Mouse (Mus musculus): Measurements from ENCODE around the gene Hras.

Hras gene

DNA sequence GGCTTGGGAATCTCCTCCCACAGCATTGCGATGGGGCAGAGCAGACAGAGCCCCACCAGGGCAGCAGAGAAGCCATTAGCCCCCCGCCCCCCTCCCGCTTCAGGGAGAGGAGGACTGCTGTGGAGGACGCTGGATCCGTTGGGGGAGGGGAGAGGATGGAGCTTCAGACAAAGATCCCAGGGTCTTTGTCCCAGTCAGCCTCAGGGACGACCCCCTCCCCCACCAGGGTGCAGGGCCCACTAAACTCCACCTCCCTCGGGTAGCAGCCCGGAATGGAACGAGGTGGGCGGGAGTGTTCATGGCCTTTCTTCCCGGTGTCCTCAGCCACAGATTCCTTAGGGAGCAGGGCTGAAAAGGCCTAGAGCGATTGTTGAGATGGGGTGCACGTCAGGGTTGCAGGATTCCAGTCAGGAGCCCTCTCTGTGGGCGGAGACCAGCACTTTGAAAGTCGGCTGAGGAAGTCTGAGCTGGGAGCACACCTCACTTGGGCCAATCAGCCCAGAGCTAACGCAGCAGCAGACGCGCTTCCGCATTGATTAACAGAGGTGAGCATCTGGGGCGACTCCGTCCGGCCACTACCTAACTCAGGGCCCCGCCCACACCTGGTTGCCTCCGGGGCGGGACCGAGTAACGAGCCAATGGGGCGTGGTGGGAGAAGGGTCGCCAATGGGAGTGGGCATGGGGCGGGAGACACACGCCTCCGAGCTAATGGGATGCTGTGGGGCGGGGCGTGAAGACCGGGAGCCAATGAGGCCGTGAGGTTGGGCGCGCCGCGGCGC is 21.5 kb upstream of the Hras start, which contains the start of gene Rassf7:
Rassf7 (plus strand) TSS at position 760 of the 779 bp plus-strand sequence.
- in situ Hi-C loops (cut with MboI; ENCODE audit: unreplicated experiment in 2 of 2), result no loop called here

DNA sequence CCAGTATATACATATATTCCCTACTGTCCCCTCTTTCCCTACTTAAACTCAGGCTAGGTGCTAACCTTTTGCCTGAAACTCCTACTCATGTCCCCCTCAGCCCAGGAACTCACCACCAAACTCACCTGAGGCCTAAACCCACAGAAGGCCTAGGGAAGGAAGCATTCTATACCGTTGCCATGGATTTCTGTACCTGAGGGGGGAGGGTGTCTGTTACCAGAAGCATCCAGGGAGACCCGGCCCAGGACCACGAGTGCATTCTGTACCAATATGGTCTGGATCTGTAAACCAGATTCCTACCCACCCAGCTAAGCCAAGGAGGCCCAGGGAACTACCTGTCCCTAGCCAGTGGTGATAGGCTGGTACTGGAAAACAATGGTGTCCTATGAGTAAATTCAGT is 20.5 kb upstream of the Hras start:
- in situ Hi-C loops (cut with MboI; ENCODE audit: unreplicated experiment in 2 of 2), result no loop called here

DNA sequence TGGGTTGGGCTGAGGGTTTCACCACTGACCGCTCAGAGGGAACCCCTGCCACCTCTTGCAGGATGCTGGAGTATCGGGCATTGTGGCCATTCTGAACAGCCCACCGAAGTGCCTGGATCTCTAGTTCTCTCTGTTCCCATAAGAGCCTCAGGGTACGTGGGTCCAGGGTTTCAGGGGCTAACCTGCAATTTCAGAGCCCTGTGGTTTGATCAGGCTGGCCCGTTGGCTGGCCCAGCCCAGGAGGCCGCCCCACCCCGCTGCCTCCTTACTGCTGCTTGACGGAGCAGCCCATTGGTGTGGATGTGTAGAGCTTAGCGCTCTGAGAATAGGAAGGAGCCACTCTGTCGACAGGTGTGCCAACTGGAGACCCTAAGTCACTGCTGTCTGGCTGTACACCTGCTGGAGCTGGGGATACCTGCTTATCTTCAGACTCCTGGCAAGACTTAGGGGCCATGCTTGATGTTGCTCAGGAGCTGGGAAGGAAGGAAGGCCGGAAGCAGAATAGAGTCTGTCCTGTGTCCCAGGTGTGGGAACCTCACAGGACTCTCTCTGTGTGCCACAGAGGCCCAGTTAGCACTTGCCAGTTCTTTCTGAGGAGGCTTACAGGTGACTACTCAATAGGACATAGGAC is 19.9 kb upstream of the Hras start, which contains the start of gene Lmntd2:
Lmntd2 (minus strand) TSS at position 476 of the 631 bp plus-strand sequence.
- in situ Hi-C loops (cut with MboI; ENCODE audit: unreplicated experiment in 2 of 2), result no loop called here

DNA sequence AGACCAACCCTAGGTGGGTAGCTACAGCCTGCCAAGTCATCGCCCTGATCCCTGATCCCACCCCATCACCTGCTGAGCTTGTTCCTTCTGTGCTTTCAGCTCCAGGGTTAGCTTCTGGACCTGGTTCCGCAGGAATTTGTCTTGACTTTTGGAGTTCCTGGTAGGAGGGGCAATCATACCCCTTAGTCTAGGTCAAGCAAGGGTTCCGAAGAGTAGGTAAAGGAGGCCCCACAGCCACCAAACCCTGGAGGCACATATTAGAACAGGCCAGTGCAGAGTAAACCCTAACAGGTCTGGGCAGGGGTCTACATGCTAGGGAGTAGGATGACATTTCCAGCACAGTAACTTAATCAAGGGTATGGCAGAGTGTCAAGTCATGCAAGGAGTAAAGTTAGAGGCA is 19.3 kb upstream of the Hras start:
- in situ Hi-C loops (cut with MboI; ENCODE audit: unreplicated experiment in 2 of 2), result no loop called here

DNA sequence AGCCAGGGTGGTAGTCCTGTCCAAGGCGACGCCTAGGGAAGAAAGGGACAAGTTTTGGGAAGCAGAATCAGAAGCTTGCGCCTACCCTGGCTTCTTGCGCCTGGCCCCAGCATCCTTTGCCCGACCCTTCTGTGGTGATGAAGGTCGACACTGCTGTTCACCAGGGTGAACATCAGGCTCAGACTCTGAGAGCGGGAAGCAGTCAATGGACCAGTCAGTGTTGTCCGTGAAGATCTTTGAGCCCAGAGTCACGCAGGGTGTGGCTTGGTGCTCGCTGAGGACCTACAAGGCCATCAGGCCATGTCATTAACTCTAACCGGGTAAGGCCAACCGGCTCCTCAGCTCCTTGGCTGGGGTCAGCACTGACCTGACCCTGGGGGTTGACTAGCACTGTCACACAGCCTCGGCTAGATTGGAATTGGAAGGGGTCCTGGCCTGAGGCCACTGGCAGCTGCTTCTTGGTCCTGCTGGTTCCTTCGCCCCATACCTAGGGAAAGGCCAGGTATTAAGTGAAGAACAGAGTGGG is 16.9 kb upstream of the Hras start:
- in situ Hi-C loops (cut with MboI; ENCODE audit: unreplicated experiment in 2 of 2), result no loop called here

DNA sequence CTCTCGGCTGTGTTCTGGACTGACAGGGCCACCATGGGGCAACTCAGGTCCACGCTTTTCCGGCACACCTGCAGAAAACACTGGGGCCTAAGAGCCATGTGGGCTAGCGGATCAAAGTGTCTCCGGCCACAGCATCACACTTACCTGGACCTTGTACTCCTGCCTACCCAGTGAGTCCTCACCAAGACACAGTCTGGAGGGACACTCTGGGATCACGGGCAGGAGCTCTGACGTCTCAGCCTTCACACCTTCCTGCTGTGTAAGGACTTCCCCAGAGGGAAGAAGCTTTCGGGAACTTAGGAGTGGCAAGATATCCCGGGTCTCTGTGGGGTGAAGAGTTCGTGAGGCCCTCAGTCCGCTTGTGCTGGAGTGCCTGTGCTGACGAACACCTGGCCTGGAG is 16.3 kb upstream of the Hras start:
- in situ Hi-C loops (cut with MboI; ENCODE audit: unreplicated experiment in 2 of 2), result no loop called here

DNA sequence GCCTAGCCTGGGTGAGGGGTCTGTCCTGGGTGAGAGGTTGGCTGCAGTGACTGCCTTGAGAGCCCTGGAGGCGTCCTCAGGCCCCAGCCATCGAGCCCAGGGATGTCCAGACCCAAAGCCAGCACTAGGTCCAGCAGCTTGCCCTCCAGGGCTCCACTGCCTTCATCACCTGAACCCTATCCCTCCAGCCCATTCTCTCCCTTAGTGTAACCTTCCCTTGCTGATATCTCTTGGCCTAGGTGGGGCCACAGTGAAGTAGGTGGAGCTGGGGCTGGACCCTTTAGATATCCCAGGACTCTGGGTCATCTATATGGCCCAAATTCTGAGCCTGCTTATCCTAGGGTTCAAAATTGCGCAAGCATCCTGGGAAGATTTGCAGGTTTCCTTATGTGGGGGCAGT is 15.7 kb upstream of the Hras start:
- in situ Hi-C loops (cut with MboI; ENCODE audit: unreplicated experiment in 2 of 2), result no loop called here

DNA sequence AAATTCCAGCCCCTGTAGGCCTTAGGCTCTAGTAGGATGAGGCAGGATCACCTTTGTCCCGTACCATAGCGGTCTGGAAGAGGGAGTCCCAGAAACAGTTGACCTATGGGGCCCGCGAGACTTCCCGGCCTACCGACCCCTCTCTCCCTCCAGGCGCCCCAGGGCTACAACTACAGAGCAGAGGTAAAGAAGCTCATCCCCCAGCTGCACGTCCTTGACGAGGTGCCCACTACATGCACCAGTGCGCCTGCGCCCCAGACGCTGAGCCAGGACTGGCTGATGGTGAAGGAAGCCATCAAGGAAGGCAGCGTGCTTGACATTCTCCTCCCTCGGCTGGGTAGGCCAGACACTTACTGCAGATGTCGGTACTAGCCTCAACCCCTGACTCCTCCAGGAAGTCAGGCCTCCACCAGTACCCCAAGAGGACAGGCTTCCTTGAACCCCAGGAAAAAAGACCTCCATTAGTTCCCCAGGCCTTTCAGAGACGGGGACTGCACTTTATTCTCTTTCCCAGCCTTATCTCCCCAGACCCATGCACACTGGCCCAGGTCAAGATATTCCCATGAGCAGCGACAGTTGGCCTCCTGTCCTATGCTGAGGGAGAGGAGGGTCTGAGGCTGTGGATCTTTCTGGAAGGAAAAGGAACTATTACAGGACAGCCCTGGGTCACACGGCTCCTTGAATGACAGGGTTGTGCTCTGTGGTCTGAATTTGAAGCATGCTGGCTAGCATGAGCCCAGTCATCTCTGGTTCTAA is 12.6 kb upstream of the Hras start:
- in situ Hi-C loops (cut with MboI; ENCODE audit: unreplicated experiment in 2 of 2), result no loop called here

DNA sequence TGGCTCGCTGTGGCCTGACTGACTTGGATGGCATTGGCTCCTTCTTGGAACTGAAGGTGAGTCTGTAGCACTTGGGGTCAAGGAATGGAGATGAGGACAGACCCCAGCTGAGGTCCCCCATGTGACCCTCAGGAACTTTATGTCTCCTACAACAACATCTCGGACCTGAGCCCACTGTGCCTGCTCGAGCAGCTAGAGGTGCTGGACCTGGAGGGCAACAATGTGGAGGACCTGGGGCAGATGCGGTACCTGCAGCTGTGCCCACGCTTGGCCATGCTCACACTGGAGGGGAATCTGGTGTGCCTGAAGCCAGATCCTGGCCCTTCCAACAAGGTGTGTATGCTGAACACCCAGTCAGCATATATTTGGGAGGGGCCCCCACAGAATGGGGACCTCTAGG is 11.7 kb upstream of the Hras start:
- in situ Hi-C loops (cut with MboI; ENCODE audit: unreplicated experiment in 2 of 2), result no loop called here

DNA sequence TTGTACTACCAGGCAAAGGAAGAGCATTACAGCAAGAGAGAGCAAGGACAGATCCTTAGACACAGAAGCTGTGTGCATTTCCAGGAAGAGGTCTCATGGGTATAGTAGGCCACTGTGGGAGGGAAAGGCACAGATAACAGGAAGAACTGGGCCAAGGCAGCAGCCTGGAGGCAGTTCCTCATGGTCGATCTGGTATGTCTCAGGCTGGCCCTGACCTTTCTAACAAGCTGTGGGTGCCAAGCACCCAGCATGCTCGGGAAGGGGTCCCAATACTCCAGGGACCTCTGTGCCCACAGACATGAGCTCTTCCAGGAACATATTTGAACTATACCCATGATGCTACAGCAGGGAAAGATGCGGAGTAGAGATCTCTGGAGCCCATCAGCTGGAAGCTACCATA is 10.7 kb upstream of the Hras start:
- in situ Hi-C loops (cut with MboI; ENCODE audit: unreplicated experiment in 2 of 2), result no loop called here

DNA sequence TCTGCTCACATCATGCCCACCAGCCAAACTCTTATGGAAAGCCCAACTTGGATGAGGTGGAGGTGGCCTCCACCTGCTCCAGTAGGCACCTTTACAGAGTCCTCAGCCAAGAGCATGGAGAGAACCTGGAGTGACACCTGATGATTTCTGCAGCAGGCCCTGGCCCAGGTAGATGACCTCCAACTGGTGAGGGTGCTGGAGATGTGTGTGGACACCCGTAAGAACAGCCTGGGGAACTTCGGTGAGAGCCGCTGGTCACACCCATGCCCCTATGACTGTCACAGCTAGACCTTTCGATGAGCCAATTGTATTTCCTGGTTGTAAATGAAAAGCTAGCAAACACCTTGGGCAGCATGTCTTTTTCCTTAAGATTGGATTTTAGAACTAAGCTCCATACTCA is 4.3 kb upstream of the Hras start:
- in situ Hi-C loops (cut with MboI; ENCODE audit: unreplicated experiment in 2 of 2), result loop anchor here in 1 of 2 experiments (25.0 kb wide), 1 partner anchor 236 kb away; the partner anchor contains the start of genes Gm45717, Ifitm1, Ifitm2 and Ifitm5

DNA sequence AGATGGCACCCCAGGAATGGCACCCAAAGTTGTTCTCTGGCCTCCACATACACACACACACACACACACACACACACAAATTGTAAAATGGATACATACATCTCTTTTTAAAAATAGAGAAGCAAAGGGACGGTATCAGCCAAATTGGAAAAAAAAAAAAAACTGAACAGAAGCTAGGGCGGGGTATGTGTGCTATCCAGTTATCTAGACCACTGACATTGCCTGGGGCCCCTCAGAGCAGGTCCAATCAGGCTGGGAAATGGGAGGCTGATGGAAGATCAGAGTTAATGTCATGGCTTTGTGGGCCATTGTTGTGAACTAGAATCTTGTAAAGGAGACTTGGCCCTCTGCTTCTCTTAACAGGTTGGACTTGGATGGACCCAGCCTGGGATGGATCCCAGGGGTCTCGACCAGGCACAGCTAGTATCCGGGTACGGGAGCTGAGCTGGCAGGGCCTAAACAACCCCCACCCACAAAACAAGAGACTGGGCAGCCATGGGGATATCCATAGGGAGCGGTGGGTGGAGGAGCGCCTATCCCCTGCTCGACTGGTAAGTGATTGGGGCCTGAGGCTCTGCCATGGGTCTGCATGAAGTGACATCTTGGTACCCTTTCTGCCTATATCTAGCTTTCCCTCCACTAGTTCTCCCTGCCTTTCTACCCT is 2.9 kb upstream of the Hras start:
- in situ Hi-C loops (cut with MboI; ENCODE audit: unreplicated experiment in 2 of 2), result loop anchor here in 1 of 2 experiments (25.0 kb wide), 1 partner anchor 234 kb away; the partner anchor contains the start of genes Gm45717, Ifitm1, Ifitm2 and Ifitm5

DNA sequence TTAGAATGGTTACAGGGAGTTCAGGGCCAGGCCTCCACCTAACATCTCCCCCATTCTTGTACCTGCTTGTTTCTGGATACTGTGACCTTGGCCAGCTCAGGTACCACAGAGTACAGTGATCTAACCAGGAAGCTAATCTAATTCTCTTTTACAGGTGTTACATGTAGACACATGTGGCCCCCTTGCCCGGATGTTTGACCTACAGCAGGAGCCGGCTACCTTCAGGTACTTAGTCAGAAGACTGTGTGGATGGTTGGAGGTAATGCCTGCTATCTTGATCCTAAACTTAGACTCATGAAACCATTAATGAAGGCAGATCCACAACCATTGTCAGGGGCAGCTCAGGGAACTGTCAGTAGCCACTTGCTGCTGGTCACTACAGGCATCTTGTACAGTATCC is 1.9 kb upstream of the Hras start:
- in situ Hi-C loops (cut with MboI; ENCODE audit: unreplicated experiment in 2 of 2), result loop anchor here in 1 of 2 experiments (25.0 kb wide), 1 partner anchor 233 kb away; the partner anchor contains the start of genes Gm45717, Ifitm1, Ifitm2 and Ifitm5

DNA sequence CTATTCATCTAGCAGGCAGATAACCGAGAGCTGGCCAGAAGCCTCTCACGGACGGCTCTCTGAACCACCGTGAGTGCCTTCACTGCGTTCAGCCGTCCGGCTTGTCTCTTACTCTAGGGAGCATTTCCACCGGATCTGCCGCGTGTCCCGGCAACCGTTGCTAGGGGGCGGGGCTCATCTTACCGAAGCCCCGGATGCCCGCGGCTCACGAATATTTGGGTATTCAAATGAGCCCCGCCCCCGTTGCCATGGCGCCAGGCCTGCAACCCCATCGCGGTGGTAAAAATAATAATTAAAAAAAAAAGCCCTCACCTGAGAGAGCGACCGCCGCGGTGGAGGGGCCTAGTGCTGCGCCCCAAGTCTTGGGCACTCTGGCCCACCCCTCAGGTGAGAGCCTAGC is 1.0 kb upstream of the Hras start:
- in situ Hi-C loops (cut with MboI; ENCODE audit: unreplicated experiment in 2 of 2), result loop anchor here in 1 of 2 experiments (25.0 kb wide), 1 partner anchor 233 kb away; the partner anchor contains the start of genes Gm45717, Ifitm1, Ifitm2 and Ifitm5

DNA sequence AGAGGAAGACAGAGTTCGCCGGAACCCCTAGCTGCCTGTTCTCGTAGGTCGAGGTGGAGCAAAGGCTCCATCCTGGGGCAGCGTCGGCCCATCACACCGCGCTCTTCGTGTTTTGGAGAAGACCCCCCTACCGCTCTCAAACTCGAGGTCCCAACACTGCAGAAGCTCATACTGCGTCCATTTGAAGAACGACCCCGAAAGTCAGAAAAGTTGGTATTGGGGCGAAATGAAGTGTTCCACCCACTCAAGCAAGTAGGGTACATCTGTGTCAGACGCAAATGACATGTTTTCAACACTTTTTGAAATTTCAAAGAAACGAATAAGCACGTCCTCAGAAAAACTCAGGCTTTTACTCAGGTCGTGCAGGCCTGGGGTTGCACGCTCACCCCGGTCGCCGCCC is 604 bp upstream of the Hras start:
- in situ Hi-C loops (cut with MboI; ENCODE audit: unreplicated experiment in 2 of 2), result loop anchor here in 1 of 2 experiments (25.0 kb wide), 1 partner anchor 232 kb away; the partner anchor contains the start of genes Gm45717, Ifitm1, Ifitm2 and Ifitm5

DNA sequence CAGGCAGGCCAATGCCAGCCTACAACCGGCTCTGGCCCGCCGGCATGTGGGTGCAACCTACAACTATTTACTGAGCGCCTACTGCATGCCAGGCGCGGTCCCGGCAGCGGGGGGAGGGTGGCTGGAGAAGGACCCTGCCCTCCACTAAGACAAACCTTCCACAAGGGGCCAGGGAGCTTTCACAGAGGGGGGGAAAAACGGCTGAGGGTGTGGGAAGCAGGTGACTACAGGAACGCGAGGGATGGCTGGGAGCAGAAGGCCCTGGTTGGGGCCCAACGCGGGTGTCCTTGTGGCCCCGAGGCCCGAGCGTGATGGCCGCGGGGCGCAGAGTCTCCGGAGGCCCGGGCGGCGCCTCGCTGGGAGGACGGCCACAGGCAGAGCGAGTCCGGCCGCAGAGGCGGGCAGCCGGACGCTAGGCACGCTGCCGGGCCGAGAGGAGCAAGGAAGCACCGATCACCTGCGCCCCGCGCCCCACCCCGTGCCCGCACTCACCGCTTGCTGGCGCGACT is 403 bp downstream of the Hras start:
- in situ Hi-C loops (cut with MboI; ENCODE audit: unreplicated experiment in 2 of 2), result loop anchor here in 1 of 2 experiments (25.0 kb wide), 1 partner anchor 231 kb away; the partner anchor contains the start of genes Gm45717, Ifitm1, Ifitm2 and Ifitm5

DNA sequence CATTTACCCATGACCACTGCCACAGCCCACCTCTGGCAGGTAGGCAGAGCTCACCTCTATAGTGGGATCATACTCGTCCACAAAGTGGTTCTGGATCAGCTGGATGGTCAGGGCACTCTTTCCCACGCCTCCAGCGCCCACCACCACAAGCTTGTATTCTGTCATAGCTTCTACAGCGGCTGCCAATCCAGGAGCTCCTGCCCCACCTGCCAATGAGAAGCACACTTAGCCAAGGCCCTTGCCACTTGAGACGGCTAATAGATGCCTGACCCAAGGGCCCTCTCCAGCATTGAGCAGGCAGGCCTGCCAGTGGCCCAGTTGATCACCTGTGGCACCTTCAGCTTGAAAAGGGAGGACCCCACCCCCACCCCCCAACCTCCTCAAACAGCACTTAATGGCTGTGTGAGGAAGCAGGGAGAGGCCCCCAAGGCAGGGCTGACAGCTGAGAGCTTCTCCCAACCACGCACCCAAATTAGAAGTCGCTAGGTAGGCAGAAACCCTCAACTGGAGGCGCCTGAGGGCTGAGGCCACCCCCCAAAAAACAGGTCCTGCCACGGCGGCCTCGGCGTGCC is 943 bp downstream of the Hras start:
- in situ Hi-C loops (cut with MboI; ENCODE audit: unreplicated experiment in 2 of 2), result loop anchor here in 1 of 2 experiments (25.0 kb wide), 1 partner anchor 231 kb away; the partner anchor contains the start of genes Gm45717, Ifitm1, Ifitm2 and Ifitm5

DNA sequence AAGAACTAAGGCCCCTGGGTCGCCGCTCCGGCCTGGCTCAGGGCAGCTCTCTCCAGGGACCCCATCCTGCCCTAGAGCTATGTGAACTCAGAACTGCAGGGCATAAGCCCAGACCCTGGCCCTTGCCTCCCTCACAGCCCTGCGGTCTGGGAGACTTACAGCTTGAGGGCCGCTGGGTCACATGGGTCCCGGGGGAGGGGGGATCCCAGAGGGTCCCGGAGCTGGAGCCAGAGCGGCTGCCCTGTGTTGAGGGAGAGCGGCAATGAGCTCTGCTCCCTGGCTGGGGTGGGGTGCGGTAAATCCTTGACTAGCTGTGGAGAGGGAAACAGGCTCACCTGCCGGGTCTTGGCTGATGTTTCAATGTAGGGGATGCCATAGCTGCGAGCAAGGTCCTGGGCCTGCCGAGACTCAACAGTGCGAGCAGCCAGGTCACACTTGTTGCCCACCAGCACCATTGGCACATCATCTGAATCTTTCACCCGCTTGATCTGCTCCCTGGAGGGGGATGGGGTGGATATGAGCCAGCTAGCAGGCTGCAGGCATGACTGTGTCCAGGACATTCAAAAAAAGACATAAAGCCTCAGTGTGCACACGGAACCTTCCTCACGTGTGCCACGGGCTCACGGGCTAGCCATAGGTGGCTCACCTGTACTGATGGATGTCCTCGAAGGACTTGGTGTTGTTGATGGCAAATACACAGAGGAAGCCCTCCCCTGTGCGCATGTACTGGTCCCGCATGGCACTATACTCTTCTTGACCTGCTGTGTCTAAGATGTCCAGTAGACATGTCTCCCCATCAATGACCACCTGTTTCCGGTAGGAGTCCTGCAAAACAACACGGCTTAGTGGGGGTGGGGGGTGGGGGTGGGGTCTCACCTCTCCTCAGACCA is 1.8 kb downstream of the Hras start:
- in situ Hi-C loops (cut with MboI; ENCODE audit: unreplicated experiment in 2 of 2), result loop anchor here in 1 of 2 experiments (25.0 kb wide), 1 partner anchor 230 kb away; the partner anchor contains the start of genes Gm45717, Ifitm1, Ifitm2 and Ifitm5

Measured in v-Abl transformed pro-B cells (cell line).